Mouse (Mus musculus) small intestine, adult 2 months (tissue): ENCODE results near the gene Nell1. TPM values are rescaled to one million over a fixed set of nuclear protein-coding genes. Genes with fewer than 3 reads are reported as not detected.

Experiments
- H3K27ac ChIP-seq: fragments of 200-500 bp; 2 replicates; pipeline ENCODE4 v1.5.1; 2012; ENCODE audit warnings: low read depth, low read length, control low read depth, inconsistent platforms; ENCODE audit not compliant: insufficient read depth
- H3K27me3 ChIP-seq: fragments of 200-500 bp; 2 replicates; pipeline ENCODE4 v1.6.1; 2012; ENCODE audit warnings: mild to moderate bottlenecking, moderate library complexity, low read length, inconsistent platforms; ENCODE audit not compliant: control insufficient read depth, insufficient read depth
- H3K36me3 ChIP-seq: fragments of 200-500 bp; 2 replicates; pipeline ENCODE4 v1.6.1; 2012; ENCODE audit warnings: mild to moderate bottlenecking, low read length, control low read depth, inconsistent platforms; ENCODE audit not compliant: control insufficient read depth, insufficient read depth
- H3K4me1 ChIP-seq: fragments of 200-500 bp; 2 replicates; pipeline ENCODE4 v1.6.1; 2012; ENCODE audit warnings: low read length, inconsistent platforms, mixed read lengths; ENCODE audit not compliant: control insufficient read depth, insufficient read depth, insufficient read length
- H3K4me3 ChIP-seq: fragments of 200-500 bp; 2 replicates; pipeline ENCODE4 v1.5.1; 2012; ENCODE audit warnings: low read depth, mild to moderate bottlenecking, control low read depth, inconsistent platforms, low read length, moderate library complexity
- CTCF ChIP-seq: fragments of 200-500 bp; IDR thresholded peaks from 2 replicates; pipeline ENCODE4 v1.5.1; 2012; ENCODE audit warnings: low read depth, mild to moderate bottlenecking, control low read depth, inconsistent platforms, low read length, moderate library complexity, mixed read lengths; ENCODE audit not compliant: insufficient replicate concordance, insufficient read length; ENCODE audit errors: extremely low read depth
- POLR2A ChIP-seq: fragments of 200-500 bp; IDR thresholded peaks from 2 replicates; pipeline ENCODE4 v1.6.1; 2012; ENCODE audit warnings: low read depth, mild to moderate bottlenecking, control low read depth, inconsistent platforms, low read length, moderate library complexity
- WGBS: fragments of 180-500 bp; shearing (Covaris S2); methylation state at CpG from one replicate; pipeline ENCODE4 v1.1.7; 2018; 5-methylcytosine and 5-hydroxymethylcytosine counted together
- polyA plus RNA-seq: library from polyadenylated mRNA; depleted of rRNA; stranded (reverse); fragments of >200 nt; gene quantifications from 2 replicates; pipeline ENCODE4 v1.2.3, GENCODE M21; 2012

Nell1 gene
- polyA plus RNA-seq, 1 experiment, result 0.32 TPM

DNA sequence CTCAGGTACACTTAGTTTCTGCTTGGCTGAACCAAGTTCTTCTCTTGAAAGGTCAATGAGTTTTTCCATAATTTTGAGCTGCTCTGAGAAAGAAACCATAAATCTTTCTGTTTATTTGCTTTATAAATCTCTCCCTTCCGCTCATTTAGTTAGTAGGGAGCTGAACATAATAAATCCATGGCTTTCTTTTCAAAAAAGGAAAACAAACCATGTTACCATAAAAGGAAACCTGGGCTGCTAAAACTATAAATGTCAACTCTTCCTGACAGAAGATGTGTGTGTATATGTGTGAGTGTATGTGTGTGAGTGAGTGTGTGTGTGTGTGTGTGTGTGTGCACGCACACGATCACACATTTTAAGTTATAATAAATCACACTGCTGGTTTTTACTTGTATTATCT, 320.8 kb downstream of the Nell1 start:
- H3K27ac ChIP-seq, result no peak overlapping the region
- H3K36me3 ChIP-seq, result no peaks in the 10 kb centered on the region
- no peaks in the 10 kb centered on the region for H3K4me1 ChIP-seq
- TF ChIP-seq CTCF, result no peak
- 59% methylated on average over 3 of the region's 3 CpGs for WGBS
- H3K4me3 ChIP-seq, result no peak overlapping the region
- H3K27me3 ChIP-seq, result no peaks in the 10 kb centered on the region

DNA sequence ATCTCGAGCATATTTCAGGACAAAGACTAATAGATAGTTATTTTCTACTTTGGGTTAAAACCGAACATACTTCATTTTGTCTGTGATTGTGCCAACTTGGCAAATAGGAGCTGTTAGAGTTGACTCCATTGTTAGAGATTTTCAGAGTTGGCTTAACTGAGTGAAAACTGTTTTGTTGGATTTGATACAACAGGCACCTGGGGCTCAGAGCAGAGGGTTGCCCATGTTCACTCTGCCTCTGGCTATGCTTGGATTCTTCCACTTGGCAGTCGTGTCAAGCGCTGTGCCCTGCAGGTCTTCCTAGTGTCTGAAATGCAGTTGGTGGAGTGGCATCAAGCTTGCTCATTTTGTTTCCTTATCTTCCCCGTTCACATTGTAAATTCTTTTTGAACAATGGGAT, 363.6 kb downstream of the Nell1 start:
- no peaks in the 10 kb centered on the region for H3K36me3 ChIP-seq
- H3K4me1 ChIP-seq, result no peaks in the 10 kb centered on the region
- TF ChIP-seq CTCF (no peak), POLR2A (no peak)
- H3K4me3 ChIP-seq, result no peak overlapping the region
- no peaks in the 10 kb centered on the region for H3K27me3 ChIP-seq
- H3K27ac ChIP-seq, result no peak overlapping the region
- 73% methylated on average over 5 of the region's 5 CpGs for WGBS

GRCm38 (mm10) chr7:50338757-50339156, 364.1 kb downstream of the Nell1 start:
- Histone ChIP-seq H3K27ac (no peak overlapping the region), H3K27me3 (no peaks in the 10 kb centered on the region), H3K4me1 (no peaks in the 10 kb centered on the region), H3K4me3 (no peak overlapping the region), H3K36me3 (no peaks in the 10 kb centered on the region)
- WGBS, result 70% methylated on average over 5 of the region's 5 CpGs
- TF ChIP-seq CTCF, result no peak
- no peak for TF ChIP-seq POLR2A

DNA sequence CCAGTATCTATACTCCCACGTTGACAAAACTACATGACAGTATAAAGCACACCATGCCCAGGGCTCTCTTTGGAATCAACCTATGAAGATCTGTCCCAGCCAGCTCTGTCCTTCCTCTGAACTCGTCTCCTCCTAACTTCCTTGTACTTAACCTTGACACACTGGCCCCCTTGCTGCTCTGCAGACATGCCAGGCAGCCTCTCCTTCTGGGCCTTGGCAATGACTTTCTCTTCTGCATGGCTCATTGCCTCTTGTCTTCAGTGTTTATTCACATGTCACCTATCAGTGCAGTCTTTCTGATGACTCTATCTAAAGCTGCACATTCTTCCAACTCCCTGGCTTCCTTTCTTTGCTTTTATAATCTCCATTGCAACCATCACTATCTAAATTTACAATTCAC, 376.9 kb downstream of the Nell1 start:
- 46% methylated on average over 2 of the region's 2 CpGs for WGBS
- H3K4me3 ChIP-seq, result no peak overlapping the region
- no peak for TF ChIP-seq POLR2A
- no peak for TF ChIP-seq CTCF
- H3K27me3 ChIP-seq, result no peaks in the 10 kb centered on the region
- no peaks in the 10 kb centered on the region for H3K36me3 ChIP-seq
- no peak overlapping the region for H3K27ac ChIP-seq
- H3K4me1 ChIP-seq, result no peaks in the 10 kb centered on the region

GRCm38 (mm10) chr7:50357213-50357612, 382.5 kb downstream of the Nell1 start:
- 5% methylated on average over 2 of the region's 2 CpGs for WGBS

DNA sequence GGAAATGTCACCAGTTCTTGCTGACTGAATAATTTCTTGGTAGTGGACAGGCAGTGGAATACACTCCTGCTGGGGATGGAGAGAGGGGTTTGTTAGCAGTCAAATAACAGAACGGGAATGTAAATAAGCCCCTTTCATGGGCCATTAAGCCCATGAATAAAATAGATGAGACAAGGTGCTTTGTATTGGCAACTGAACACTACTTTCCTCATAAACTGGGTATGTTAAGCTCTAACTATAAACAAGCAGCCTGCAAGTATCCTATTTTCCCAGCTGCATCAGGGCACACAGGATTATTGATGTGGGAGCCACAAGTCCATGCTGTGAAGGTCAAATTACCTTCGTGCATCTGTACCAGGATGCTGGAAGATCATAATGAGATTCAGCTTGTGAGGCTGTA, 387.4 kb downstream of the Nell1 start:
- H3K36me3 ChIP-seq, result no peaks in the 10 kb centered on the region
- no peak for TF ChIP-seq POLR2A
- no peak for TF ChIP-seq CTCF
- no peak overlapping the region for H3K27ac ChIP-seq
- no peaks in the 10 kb centered on the region for H3K4me1 ChIP-seq
- WGBS, result 53% methylated on average over 2 of the region's 2 CpGs
- no peak overlapping the region for H3K4me3 ChIP-seq
- H3K27me3 ChIP-seq, result no peaks in the 10 kb centered on the region

More at GRCm38 (mm10) chr7:50357213-50357612, 382.5 kb downstream of the Nell1 start:
- TF ChIP-seq POLR2A, result no peak
- no peak for TF ChIP-seq CTCF
- Histone ChIP-seq H3K27me3 (no peaks in the 10 kb centered on the region), H3K4me1 (no peaks in the 10 kb centered on the region), H3K36me3 (no peaks in the 10 kb centered on the region), H3K4me3 (no peak overlapping the region), H3K27ac (no peak overlapping the region)

DNA sequence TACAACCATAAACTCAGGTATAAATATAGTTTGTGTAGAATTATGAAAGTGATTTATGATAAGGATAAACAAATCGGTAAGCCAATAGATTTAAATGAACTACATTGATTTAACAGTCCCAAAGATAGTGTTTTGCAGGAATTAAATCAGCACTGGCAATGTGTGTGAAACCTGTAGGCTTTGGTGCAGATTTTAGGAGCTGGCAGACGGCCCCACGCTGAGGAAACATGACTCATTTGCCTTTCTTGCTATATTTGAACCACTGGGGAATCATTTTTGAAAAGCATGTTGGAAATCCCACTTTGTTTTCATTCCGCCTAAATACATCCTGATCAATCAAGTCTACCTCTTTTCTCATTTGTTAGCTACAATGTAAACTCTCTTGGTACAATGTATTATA, 400.2 kb downstream of the Nell1 start:
- H3K4me3 ChIP-seq, result no peak overlapping the region
- 68% methylated on average over 4 of the region's 4 CpGs for WGBS

DNA sequence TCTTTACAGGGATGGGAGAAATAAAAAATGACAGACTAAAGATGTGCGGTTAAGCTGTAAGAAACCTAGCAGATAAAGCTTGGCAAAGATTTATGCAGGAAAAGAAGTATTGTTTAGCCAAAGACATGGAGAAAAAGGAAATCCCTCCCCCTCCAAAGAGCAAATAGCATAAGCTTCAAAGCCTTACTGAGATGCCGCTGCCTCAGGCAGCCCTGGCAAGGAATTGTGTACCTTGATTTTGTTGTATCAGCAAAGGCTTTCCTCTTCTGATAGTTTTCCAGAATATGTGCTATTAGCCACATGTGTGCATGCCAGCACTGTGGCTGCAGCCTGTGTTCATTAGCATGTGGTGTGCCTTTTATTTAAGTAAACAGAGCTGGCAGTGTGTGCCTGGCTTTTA, 435.8 kb downstream of the Nell1 start:
- Histone ChIP-seq H3K4me1 (no peaks in the 10 kb centered on the region), H3K36me3 (no peaks in the 10 kb centered on the region), H3K4me3 (no peak overlapping the region), H3K27me3 (no peaks in the 10 kb centered on the region), H3K27ac (no peak overlapping the region)
- TF ChIP-seq CTCF (no peak), POLR2A (no peak)
- 48% methylated on average over 2 of the region's 2 CpGs for WGBS

More for the DNA sequence above, 400.2 kb downstream of the Nell1 start:
- H3K27me3 ChIP-seq, result no peaks in the 10 kb centered on the region
- no peak for TF ChIP-seq CTCF
- H3K36me3 ChIP-seq, result no peaks in the 10 kb centered on the region
- H3K4me1 ChIP-seq, result no peaks in the 10 kb centered on the region
- no peak overlapping the region for H3K27ac ChIP-seq

GRCm38 (mm10) chr7:50419976-50420375, 445.3 kb downstream of the Nell1 start:
- Histone ChIP-seq H3K27me3 (no peaks in the 10 kb centered on the region), H3K27ac (no peak overlapping the region), H3K4me1 (no peaks in the 10 kb centered on the region), H3K4me3 (no peak overlapping the region), H3K36me3 (no peaks in the 10 kb centered on the region)
- WGBS, result 52% methylated on average over 2 of the region's 2 CpGs
- TF ChIP-seq POLR2A (no peak), CTCF (no peak)
